Mouse (Mus musculus): ENCODE data around the gene Vps35l.
A peak's percentile ranks its signal among the peaks of the same experiment; 100 is the strongest.

Vps35l gene

DNA sequence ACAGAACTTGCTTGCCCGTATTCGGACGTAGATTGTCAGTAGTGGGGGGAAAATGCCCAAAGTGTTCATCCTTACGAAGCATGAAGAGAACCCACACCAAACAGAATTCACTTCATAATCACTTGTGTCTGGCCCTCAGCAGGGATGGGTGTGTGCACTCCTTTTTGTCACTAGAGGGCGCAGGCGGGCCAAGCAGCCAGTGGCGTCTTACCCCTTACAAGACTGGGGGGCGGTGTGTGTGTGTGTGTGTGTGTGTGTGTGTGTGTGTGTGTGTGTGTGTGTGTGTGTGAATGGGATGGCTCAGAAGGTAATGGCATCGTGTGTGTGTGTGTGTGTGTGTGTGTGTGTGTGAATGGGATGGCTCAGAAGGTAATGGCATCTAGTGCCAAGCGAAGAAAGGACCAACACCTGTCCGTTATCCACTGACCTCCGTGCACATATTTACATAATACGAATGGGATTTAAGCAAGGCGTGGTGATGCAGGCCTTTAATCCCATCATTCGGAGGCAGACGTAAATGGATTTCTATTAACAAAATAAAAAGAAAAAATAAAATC is at the start of gene Vps35l:
Gene Vps35l (plus strand): TSS at position 252 of the 557 bp plus-strand sequence.
- peak; percentile 82 for DNase-seq (ENCODE audit: low read depth, low spot score)

DNA sequence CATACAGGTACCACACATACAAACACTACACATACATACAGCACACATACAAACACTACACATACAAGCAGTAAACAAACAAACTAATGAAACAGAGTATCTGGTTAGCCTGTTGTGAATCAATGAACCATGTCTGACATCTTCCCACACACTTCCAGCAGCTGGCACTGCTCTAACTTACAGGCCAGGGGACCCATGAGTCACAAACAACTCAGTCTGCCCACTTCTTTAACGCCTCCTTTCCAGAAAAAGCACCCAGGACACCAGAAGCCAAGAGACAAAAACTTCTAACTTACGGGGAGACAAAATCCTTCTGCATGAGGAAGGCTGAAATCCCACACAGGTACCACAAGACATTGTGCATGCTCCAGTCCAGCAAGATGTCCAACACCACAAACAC is 48.7 kb upstream of the Vps35l start:
- peak; percentile 31 for DNase-seq (ENCODE audit: low read depth, low spot score)

DNA sequence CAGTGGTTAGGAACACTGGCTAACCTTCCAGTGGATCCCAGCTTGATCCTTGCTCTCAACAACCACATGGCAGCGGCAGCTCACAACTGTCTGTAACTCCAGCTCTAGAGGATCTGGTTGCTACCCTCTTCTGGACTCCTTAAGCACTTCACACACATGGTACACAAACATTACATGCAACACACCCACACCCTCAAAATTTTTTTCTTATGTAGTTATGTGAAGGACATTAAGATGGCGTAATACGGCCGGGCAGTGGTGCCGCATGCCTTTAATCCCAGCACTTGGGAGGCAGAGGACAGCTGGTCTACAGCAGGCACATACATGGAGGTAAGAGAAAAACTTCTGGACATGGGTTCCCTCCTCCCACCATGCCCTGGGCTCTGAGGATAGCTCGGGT is 43.9 kb upstream of the Vps35l start:
- DNase-seq (ENCODE audit: low read depth, low spot score): no peak

GRCm38 (mm10) chr7:118697168-118697567 is 42.9 kb upstream of the Vps35l start:
- DNase-seq (ENCODE audit: low read depth, low spot score): peak; percentile 66

DNA sequence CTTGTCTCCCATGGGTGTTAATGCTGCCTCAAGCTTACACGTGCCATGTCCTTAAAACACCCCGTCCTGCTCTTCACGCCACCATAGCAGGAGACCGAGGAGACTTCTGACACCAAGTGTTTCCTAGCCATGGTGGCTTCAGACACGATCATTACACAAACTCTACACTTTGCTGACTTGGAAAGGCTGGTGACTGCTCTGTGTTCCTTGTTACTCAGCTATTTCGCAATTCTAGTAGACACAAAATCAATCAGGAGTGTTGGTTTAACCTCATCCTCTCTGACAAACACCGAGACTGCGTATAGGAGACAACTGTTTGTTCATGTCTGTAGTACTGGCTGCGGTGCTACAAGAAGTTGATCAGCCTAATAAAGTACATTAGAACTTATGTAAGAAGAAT is 41.1 kb upstream of the Vps35l start:
- DNase-seq (ENCODE audit: low read depth, low spot score): peak; percentile 6

GRCm38 (mm10) chr7:118703144-118703561 is 36.9 kb upstream of the Vps35l start:
- no peak for DNase-seq (ENCODE audit: low read depth, low spot score)

- DNase-seq (ENCODE audit: low read depth, low spot score): no peak
Observed at GRCm38 (mm10) chr7:118704001-118704850, 35.8 kb upstream of the Vps35l start.

DNA sequence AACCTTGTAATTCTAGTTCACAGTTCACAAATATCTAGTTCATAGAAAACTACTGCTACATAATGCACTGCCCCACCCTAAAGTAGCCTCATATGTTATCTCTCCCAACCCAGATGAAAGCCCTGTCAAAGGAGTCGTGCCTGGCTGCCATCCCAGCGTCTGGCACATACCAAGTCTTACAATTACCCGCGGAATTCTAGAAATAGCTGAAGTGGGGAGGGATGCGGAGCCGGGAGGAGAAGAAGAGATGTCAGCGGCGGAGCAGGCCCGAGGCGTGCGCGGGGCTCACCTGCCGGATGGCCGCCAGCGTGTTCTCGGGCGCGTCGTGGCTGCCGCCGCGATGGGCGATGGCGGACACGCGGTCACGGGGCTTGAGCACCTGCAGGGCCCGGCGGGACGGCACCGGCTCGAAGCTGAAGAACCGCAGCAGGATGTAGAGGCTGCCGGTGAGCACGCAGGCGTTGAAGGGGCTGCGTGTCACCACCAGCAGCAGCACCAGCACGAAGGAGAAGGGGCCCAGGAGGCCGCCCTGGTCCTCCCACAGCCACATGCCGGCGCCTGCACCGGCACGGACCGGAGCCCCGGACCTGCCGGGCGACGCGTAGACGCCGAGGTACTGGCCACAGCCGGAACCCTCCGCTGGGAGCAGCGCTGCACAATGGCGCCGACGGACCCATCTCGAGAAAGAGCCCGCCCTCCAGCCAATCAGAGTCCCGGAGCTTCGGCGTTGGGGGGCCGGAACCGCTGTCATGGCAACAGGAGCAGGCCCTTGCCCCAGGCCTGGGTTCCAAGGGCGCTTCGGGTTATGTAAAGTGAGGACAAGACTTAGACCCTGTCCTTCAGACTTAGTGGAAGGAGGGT is 34.7 kb upstream of the Vps35l start, which contains the start of gene Gde1:
Gene Gde1 (minus strand): TSS at position 678 of the 861 bp plus-strand sequence.
- DNase-seq (ENCODE audit: low read depth, low spot score): peak; percentile 86

- peak; percentile 29 for DNase-seq (ENCODE audit: low read depth, low spot score)
Observed at GRCm38 (mm10) chr7:118706051-118706450, 34.0 kb upstream of the Vps35l start.

DNA sequence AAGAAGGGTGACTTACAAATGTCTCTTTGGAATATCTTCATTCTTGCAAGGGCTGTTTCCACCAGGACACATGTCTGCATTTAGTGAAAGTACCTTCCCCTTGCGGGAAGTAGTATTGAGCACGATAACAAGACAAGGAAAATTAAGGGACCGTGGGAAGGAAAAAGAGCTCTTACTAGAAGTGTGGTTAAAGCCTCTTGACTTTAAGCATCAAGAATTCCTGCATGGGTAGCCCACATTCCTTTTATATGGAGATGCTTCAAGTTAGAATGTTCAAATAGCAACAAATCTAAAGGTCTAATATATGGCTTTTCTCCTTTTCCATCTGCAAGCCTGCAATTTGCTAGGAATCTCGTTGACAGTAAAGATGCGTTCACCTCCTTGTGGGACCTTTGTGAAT is 33.5 kb upstream of the Vps35l start:
- no peak for DNase-seq (ENCODE audit: low read depth, low spot score)

DNA sequence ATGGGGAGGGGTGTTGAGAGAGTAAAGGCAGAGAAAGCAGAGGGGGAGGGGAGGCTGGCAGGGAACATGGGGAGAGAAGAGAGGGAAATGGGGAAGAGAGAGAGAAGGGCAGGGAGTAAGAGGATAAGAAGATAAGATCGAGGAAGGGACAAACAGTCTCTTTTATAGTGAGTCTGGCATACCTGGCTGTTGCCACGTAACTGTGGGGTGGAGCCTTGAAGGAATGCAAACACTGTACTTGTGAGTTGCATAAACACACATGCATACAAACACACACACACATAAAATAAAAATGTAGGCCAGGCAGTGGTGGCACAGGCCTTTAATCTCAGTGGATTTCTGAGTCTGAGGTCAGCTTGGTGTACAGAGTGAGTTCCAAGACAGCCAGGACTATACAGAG is 32.8 kb upstream of the Vps35l start:
- no peak for DNase-seq (ENCODE audit: low read depth, low spot score)

DNA sequence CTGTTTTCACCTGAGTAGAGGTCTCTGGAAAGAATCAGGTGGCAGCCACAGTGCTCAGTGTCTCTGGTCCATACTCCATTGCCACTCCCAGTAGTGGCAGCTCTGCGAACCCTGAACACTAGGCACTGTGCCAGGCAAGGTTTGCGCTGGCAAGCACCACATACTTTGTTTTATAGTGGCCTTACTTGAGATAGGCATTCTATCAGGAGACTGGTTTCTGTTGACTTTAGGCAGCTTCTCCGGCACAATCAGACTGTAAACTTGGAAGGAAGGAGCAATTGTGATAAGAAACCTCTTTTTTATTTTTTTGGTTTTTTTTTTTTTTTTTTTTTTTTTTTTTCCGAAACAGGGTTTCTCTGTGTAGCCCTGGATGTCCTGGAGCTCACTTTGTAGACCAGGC is 32.0 kb upstream of the Vps35l start:
- DNase-seq (ENCODE audit: low read depth, low spot score): no peak

DNA sequence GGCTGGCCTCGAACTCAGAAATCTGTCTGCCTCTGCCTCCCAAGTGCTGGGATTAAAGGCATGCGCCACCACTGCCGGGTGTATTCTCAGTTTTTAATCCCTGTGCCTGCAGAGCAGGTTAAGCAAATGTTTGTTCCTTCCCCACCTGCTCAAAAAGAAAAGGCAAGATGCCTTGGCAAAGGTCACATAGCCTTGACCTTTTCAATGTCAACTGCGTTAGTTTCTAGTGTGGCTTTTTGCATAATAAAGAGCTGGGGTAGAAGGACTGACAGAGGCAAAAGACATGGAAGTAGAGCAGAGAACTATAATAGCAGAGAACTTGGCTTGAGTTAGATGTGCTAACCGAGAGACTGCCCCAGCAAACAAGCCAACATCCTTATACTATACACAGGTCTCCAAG is 29.2 kb upstream of the Vps35l start:
- DNase-seq (ENCODE audit: low read depth, low spot score): no peak

- DNase-seq (ENCODE audit: low read depth, low spot score): peak; percentile 97
Observed at GRCm38 (mm10) chr7:118712228-118713173, 27.5 kb upstream of the Vps35l start, which contains the start of gene Ccp110. Ccp110 (plus strand) TSS chr7:118712552.

DNA sequence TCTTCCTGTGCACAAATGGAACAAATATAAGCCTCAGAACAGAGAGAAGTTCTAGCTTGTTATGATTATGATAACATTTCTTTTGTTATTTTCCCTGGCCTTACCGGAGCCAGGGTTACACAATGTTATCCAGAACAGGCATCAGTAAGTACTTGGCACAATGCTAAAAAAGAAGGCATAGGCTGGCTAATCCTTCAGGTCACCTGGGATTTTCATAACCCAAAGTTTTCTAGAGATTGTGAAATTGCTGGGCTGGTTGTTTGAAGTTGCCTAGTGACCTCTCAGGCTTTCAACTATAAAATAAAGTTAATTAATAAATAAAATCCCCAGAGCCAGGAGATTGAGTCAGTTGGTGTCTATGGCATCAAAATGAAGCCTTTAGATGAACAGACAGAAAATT is 25.2 kb upstream of the Vps35l start:
- DNase-seq (ENCODE audit: low read depth, low spot score): no peak

DNA sequence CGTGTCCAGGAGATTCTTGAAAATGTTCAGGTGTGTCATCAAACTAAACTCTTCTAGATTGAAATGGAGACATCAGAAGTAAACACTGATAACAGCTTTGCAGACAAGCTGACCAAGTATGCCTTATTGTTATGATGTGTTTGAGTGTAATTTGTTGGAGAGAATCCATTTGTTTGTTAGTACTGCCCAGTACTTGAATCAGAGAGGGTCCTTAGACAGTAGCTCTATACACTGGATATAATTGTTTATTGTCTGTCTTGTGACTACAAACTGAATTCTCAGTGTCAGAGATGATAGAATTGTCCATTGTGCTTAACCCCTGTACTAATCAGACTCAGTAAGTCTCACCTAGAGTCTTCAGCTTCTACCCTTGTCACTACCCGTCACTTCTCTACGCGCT is 22.0 kb upstream of the Vps35l start:
- DNase-seq (ENCODE audit: low read depth, low spot score): no peak

DNA sequence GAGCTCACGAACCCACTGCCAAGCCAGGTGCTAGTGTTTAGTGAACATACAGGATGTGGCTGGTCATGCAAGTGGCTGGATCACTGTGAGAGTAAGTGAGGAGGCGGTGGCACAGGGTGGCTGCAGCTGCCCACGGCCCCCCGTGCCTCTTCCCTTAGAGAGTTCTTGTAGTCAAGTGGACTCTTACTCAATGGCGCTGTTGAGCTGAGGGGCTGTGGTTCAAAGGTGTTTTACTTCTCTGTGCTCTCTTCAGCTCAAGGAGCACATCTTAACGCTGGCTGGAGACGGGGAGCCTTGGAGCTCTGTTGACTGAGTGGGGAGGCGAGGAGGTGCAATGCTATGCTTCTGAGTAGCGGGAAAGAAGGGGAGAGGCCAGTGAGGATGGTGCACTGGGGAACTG is 16.1 kb upstream of the Vps35l start:
- no peak for DNase-seq (ENCODE audit: low read depth, low spot score)

- no peak for DNase-seq (ENCODE audit: low read depth, low spot score)
Observed at GRCm38 (mm10) chr7:118725459-118725858, 14.6 kb upstream of the Vps35l start.

GRCm38 (mm10) chr7:118728846-118729587 is 11.0 kb upstream of the Vps35l start:
- DNase-seq (ENCODE audit: low read depth, low spot score): no peak

- no peak for DNase-seq (ENCODE audit: low read depth, low spot score)
Observed at GRCm38 (mm10) chr7:118731781-118732180, 8.2 kb upstream of the Vps35l start.

Data from 3T3-L1 (cell line).